Mouse (Mus musculus) heart, postnatal 0 days (tissue): Measurements from ENCODE around the gene Clasrp.
A peak's percentile ranks its signal among the peaks of the same experiment; 100 is the strongest.

Source experiments
- CTCF ChIP-seq: IDR thresholded peaks from 2 replicates; pipeline ENCODE4 v1.5.1; 2016; ENCODE audit warnings: antibody characterized with exemption, control low read depth, low read depth
- EP300 ChIP-seq: IDR thresholded peaks from 2 replicates; pipeline ENCODE4 v1.6.1; 2016; ENCODE audit warnings: antibody characterized with exemption, low read depth

GRCm38 (mm10) chr7:19564455-19564854 is 39.8 kb downstream of the Clasrp start:
- TF ChIP-seq CTCF (0 out of 2 replicates have a peak, but pooled peaks have one; percentile 11), EP300 (no peak)
